Mouse (Mus musculus) hindlimb bud, embryonic 11.5 days (tissue): Measurements from ENCODE around the gene Gm42674.

Experiments used
- DNase-seq: peaks from one replicate; pipeline ENCODE4 v3.0.0-alpha.2; 2012; ENCODE audit warnings: low read depth, low spot score; ENCODE audit errors: extremely low spot score

Gene Gm42674

DNA sequence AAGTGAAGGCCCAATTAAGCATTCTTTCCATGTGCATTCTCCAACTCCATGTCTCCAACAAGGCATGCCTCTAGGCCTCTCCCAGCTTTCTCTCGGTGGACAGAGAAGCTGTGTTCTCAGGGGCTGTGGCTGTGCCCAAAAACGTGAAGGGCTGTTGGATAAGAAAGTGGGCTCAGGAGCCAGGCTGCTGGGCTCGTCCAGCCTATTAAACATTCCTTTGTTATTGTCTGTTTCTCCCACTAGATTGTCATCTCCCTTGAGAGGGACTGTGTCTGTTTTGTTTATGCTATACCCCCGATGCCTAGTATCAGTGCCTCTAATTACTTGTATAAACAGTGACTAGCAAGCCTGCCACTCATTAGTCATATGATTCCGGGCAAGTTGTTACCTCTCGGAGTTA, 4.0 kb upstream of the Gm42674 start:
- no peak for DNase-seq

DNA sequence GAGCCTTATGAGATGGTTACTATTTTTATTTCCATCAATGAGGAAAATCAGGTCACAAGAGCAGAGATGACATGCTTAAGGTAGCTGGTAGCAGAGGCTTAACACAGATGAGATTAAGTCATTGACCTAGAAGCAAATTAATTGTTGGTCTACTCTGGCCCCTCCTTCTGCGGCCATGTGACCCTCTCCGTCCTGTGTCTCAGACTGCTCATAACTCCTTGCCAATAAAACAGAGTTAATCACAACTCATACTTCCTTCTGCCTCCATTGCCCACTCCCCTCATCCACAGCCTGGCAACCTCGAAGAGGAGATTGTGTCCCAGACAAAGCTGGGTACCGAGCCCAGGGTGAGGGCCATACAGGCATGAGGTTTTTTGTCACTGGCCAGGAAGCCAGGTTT, 3.5 kb upstream of the Gm42674 start:
- DNase-seq = no peak

- DNase-seq = no peak
These were observed 2.3 kb upstream of the Gm42674 start for GRCm38 (mm10) chr3:90599401-90599800.

GRCm38 (mm10) chr3:90600036-90600435, 1.7 kb upstream of the Gm42674 start:
- no peak for DNase-seq

GRCm38 (mm10) chr3:90600458-90601195, 1.1 kb upstream of the Gm42674 start:
- no peak for DNase-seq

DNA sequence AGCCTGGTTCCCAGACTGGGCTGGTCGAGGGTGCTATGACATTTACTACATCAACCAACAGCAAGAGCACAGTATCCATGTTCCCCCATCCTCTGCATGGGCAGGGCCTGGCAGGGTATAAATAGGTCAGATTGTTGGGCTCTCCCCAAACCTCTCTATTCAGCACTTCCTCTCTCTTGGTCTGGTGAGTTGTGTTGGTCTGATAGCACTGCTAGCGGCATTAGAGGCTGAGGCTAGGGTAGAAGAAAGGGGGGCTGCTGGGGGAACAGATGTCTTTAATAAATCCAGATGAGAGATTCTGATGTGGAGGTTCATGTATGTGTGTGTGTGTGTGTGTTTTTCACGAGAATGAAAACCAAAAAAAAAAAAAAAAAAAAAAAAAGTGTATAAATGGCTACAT, 1.9 kb downstream of the Gm42674 start, which contains the start of gene S100a4:
Gene S100a4 (plus strand): TSS at position 149 of the 400 bp plus-strand sequence.
- DNase-seq = no peak

GRCm38 (mm10) chr3:90604416-90604815, 2.7 kb downstream of the Gm42674 start:
- DNase-seq = no peak

DNA sequence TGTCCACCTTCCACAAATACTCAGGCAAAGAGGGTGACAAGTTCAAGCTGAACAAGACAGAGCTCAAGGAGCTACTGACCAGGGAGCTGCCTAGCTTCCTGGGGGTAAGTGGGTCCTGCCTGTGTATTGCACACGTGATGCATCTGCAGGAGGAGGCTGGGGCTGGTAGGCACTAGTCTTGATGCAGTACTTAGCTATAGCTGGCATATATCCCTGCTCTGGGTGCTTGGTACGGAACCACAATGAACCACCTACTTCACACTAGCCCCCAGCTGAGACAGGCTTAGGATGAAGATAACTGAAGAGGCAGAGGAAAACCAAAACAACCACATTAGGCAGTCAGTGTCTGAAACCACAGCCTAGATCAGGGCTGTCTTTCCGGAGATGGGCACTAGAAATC, 3.3 kb downstream of the Gm42674 start:
- DNase-seq = no peak

DNA sequence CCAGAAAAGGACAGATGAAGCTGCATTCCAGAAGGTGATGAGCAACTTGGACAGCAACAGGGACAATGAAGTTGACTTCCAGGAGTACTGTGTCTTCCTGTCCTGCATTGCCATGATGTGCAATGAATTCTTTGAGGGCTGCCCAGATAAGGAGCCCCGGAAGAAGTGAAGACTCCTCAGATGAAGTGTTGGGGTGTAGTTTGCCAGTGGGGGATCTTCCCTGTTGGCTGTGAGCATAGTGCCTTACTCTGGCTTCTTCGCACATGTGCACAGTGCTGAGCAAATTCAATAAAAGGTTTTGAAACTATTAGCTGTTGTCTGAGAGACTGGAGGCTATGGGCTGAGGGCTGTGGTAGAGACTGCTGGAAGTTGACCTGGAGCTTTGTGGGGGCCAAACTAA, 4.0 kb downstream of the Gm42674 start:
- no peak for DNase-seq

GRCm38 (mm10) chr3:90606185-90606584, 4.5 kb downstream of the Gm42674 start:
- peak; percentile 37 for DNase-seq

- DNase-seq = no peak
These were observed 5.7 kb downstream of the Gm42674 start for GRCm38 (mm10) chr3:90607361-90607760.

GRCm38 (mm10) chr3:90608223-90608622, 6.5 kb downstream of the Gm42674 start, which contains the start of gene S100a5:
Gene S100a5 (plus strand): TSS chr3:90608523.
- DNase-seq = no peak

- DNase-seq = no peak
These were observed 7.4 kb downstream of the Gm42674 start for GRCm38 (mm10) chr3:90609102-90609501.

- no peak for DNase-seq
These were observed 9.8 kb downstream of the Gm42674 start for GRCm38 (mm10) chr3:90611494-90611893.

- no peak for DNase-seq
These were observed 10.4 kb downstream of the Gm42674 start for GRCm38 (mm10) chr3:90612061-90612460.

- DNase-seq = peak; percentile 56
These were observed 11.1 kb downstream of the Gm42674 start, which contains the start of gene S100a6 for GRCm38 (mm10) chr3:90612728-90613291. Gene S100a6 (plus strand): TSS chr3:90612882.

DNA sequence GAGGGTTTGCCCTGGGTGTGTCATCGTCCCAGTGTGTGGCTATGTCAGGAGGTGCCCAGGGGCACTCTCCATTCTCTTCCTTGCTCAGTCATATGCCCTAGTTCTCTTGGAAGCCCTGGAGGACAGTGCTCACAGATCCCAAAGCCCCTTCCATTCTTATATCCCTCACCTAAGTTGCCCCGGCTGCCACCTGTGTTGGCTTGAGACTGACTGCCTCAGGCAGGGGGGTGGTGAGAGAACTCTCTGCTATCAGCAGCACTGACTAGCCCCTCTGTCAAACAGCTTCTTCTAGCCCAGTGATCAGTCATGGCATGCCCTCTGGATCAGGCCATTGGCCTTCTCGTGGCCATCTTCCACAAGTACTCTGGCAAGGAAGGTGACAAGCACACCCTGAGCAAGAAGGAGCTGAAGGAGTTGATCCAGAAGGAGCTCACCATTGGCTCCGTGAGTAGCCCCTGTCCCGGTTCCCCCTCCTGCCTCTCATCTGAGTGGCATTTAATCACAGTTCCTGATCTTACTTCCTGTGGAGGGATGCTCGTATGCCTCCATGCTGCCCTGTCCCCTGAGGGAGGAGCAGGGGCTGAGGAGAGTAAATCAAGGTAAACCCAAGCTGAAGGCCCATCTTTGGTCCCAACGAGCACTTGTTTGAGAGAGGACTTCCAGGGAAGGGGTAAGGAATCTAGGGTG, 11.9 kb downstream of the Gm42674 start:
- DNase-seq = no peak

DNA sequence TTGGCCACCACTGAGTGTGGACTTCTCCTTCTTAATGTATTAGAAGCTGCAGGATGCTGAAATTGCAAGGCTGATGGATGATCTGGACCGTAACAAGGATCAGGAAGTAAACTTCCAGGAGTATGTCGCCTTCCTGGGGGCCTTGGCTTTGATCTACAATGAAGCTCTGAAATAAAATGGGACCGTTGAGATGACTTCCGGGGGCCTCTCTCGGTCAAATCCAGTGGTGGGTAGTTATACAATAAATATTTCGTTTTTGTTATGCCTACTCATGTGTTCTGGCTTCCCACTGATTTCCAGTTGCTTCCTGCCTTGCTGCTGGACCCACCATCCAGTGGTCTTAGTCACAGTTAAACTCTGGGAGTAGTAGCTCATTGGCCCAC, 12.4 kb downstream of the Gm42674 start:
- no peak for DNase-seq

DNA sequence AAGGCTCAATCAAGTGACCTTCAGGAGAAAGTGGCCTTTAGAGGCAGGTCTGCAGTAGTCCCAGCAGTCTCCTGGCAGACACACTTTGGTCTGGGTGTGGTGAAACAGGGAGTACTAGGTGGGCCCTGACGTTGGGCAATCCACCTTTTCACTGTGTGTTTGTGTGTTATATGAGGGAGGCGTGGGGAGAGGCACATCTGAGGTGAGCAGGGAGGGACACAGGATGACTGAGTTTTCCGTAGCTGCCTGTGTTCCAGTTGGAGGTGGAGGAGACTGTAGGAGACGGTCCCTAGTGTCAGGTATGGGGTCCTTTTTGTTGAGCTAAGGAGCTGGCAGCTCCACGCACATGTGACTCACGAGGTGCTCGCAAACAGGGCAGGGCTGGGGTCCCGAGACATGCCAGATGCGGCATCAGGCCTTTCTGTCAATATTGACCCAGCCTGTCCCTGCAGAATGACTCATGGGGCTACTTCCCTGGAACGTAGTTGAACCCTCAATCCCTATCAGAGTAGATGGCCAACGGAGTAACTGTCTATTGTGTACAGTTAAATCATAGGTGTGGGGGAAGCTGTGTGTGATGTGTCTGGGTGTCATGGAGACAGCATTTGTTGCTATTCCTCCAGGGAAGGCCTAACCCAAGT, 13.0 kb downstream of the Gm42674 start:
- DNase-seq = no peak

- DNase-seq = no peak
These were observed 13.7 kb downstream of the Gm42674 start for GRCm38 (mm10) chr3:90615415-90615814.

DNA sequence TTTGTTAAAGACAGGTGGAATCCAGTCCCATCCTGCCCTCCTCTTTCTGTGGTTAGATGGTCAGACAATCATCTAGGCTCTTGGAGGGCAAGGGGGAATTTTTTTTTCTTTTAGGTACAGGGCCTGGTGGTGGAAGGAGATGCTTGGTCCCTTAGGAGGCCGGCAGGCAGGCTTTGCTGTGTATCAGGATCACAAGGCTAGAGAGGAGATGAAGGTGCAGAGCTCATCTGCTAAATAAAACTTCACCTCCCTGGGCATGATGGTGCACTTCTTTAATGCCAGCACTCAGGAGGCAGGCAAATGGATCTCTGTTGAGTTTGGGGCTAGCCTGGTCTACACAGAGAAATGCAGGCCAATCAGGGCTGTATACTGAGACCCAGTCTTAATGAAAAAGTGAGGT, 14.2 kb downstream of the Gm42674 start:
- DNase-seq = no peak

- no peak for DNase-seq
These were observed 15.9 kb downstream of the Gm42674 start for GRCm38 (mm10) chr3:90617586-90617985.
